Mouse (Mus musculus) left cerebral cortex, adult 9 months (tissue): ENCODE measurements around the gene Hhipl1.

Experiments
- DNase-seq, 2 experiments: peaks; one replicate each; pipeline ENCODE4 v3.0.0; 2022; ENCODE audit warnings: low spot score in 2 of 2

The Hhipl1 gene

GRCm38 (mm10) chr12:108277341-108277841 is 28.7 kb upstream of the Hhipl1 start:
- no peak for DNase-seq

- no peak for DNase-seq
These were observed 27.7 kb upstream of the Hhipl1 start for GRCm38 (mm10) chr12:108278221-108278918.

GRCm38 (mm10) chr12:108284455-108285224 is 21.4 kb upstream of the Hhipl1 start:
- no peak for DNase-seq

GRCm38 (mm10) chr12:108285225-108286011 is 20.7 kb upstream of the Hhipl1 start:
- DNase-seq: no peak

GRCm38 (mm10) chr12:108286381-108286780 is 19.7 kb upstream of the Hhipl1 start:
- DNase-seq: no peak

GRCm38 (mm10) chr12:108287011-108287410 is 19.1 kb upstream of the Hhipl1 start:
- no peak for DNase-seq

- DNase-seq: no peak
These were observed 17.8 kb upstream of the Hhipl1 start for GRCm38 (mm10) chr12:108288127-108288880.

GRCm38 (mm10) chr12:108292419-108292818 is 13.7 kb upstream of the Hhipl1 start:
- DNase-seq: no peak

- DNase-seq: peak in 1 of 2 experiments; percentile 83
These were observed 13.1 kb upstream of the Hhipl1 start for GRCm38 (mm10) chr12:108292957-108293356.

- DNase-seq: no peak
These were observed 11.4 kb upstream of the Hhipl1 start for GRCm38 (mm10) chr12:108294620-108295019.

- DNase-seq: no peak
These were observed 9.0 kb upstream of the Hhipl1 start for GRCm38 (mm10) chr12:108297033-108297432.

- no peak for DNase-seq
These were observed 5.1 kb upstream of the Hhipl1 start for GRCm38 (mm10) chr12:108301006-108301405.

GRCm38 (mm10) chr12:108303778-108304365 is 2.2 kb upstream of the Hhipl1 start:
- no peak for DNase-seq

GRCm38 (mm10) chr12:108305172-108305571 is 898 bp upstream of the Hhipl1 start:
- no peak for DNase-seq

- peak in 1 of 2 experiments; percentile 52 for DNase-seq
These were observed 1.5 kb downstream of the Hhipl1 start for GRCm38 (mm10) chr12:108307553-108307952.

- DNase-seq: no peak
These were observed 2.3 kb downstream of the Hhipl1 start for GRCm38 (mm10) chr12:108308363-108308856.

GRCm38 (mm10) chr12:108309116-108309794 is 3.2 kb downstream of the Hhipl1 start:
- DNase-seq: no peak

GRCm38 (mm10) chr12:108310041-108310440 is 4.0 kb downstream of the Hhipl1 start:
- no peak for DNase-seq

GRCm38 (mm10) chr12:108310456-108311027 is 4.5 kb downstream of the Hhipl1 start:
- no peak for DNase-seq
